Mouse (Mus musculus) cortical plate, adult 2 months (tissue): Measurements from ENCODE around the gene Rplp2.

ENCODE experiments used
- CTCF ChIP-seq: fragments of 200-500 bp; IDR thresholded peaks from 2 replicates; pipeline ENCODE4 v1.5.1; 2011; ENCODE audit warnings: mild to moderate bottlenecking, control low read depth, low read length; ENCODE audit not compliant: insufficient read depth; ENCODE audit errors: extremely low read depth
- POLR2A ChIP-seq: fragments of 200-500 bp; IDR thresholded peaks from 2 replicates; pipeline ENCODE4 v1.6.1; 2011; ENCODE audit warnings: mild to moderate bottlenecking, low read length, control low read depth; ENCODE audit not compliant: insufficient read depth; ENCODE audit errors: extremely low read depth

DNA sequence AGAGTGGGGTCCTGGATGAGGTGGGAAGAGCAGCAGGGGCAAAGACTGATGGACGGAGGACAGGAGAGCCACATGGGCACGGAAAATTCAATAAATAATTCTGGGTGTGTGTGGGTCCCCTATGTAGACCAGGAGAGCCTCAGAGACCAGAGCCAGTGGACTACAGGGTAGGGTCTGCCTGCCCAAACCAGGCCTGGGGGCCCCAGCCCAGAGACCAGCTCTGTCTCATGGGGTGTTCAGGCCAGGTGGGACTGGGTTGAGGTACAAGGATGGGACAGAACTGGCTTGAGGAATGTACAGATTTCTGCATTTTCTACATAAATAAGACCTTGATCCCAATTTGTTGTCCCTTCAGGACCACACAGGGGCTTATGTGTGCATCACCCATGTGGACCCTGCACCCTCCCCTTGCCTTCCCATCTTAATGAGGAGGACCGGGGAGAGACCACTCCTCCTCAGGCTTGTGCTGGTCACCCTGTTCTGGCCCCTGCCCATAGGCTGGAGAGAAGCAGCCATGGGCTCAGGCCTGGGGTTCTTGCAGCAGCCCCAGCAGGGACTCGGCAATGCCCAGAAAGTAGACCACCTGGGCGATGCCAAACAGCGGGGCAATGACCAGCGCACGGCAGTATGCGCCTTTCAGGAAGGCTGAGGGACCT, 16.5 kb upstream of the Rplp2 start:
- TF ChIP-seq POLR2A (no peak), CTCF (no peak)
